ENCODE assay signal across 8 mouse cellular contexts in genomic region chr7:52005511-52006295, GRCm38 (mm10). TPM values are rescaled to one million over a fixed set of nuclear protein-coding genes. Genes with fewer than 3 reads are reported as not detected.
A peak's percentile ranks its signal among the peaks of the same experiment; 100 is the strongest.
DNase-seq lines count a peak whose midpoint lies in the region; ATAC-seq and TF ChIP-seq lines count a peak whose summit lies in the region.

TSS of gene Svip (minus strand) at chr7:52006018.

- ATAC-seq in frontal cortex, adult (ENCODE audit: low TSS enrichment) = peak; percentile 98
- peak; percentile 96 to 97 for ATAC-seq in hematopoietic stem cell, adult 5-6 weeks (replicated peaks in 1 of 2; ENCODE audit: insufficient read depth in 1 of 2, low FRiP score in 2 of 2, low TSS enrichment in 1 of 2, low read depth in 1 of 2, poor library complexity in 2 of 2, severe bottlenecking in 2 of 2)
- ATAC-seq in lung, embryonic 14.5 days (ENCODE audit: insufficient read depth) = peak; percentile 94
- ATAC-seq in neutrophil, adult 5-6 weeks (ENCODE audit: extremely low read depth, insufficient number of reproducible peaks, low FRiP score, poor library complexity, severe bottlenecking) = peak; percentile 83

- H3K27ac ChIP-seq in lung, embryonic 14.5 days (ENCODE audit: low read depth) = peak within 1 kb of the TSS; percentile 58

- H3K36me3 ChIP-seq in lung, embryonic 14.5 days (ENCODE audit: insufficient read depth) = no peaks in the 10 kb centered on the region

- DNase-seq in MEL-GATA-1-ER (ENCODE audit: extremely low read depth, low read depth) = peak; percentile 93
- peak; percentile 99 for DNase-seq in cerebellum, adult 9-11 months
- DNase-seq in layer of hippocampus, adult 8-10 months (ENCODE audit: low spot score in 2 of 2) = peak; percentile 94 to 98
- DNase-seq in lung, embryonic 14.5 days = peak; percentile 86
- peak; percentile 96 for DNase-seq in testis, postnatal 14 days (ENCODE audit: low spot score)

- WGBS in lung, embryonic 14.5 days = 2% methylated on average over 31 of the region's 47 CpGs

- no peaks in the 10 kb centered on the region for H3K4me1 ChIP-seq in lung, embryonic 14.5 days (ENCODE audit: insufficient read depth)

- peak within 1 kb of the TSS; percentile 51 for H3K4me3 ChIP-seq in lung, embryonic 14.5 days (ENCODE audit: low read depth, low read length)

- no peaks in the 10 kb centered on the region for H3K9me3 ChIP-seq in lung, embryonic 14.5 days (ENCODE audit: low read depth, low read length)

- TF ChIP-seq CTCF in lung, embryonic 14.5 days (IDR thresholded peaks at IDR 0.05; ENCODE audit: low read depth) = no peak

- peak within 1 kb of the TSS; percentile 69 for H3K4me2 ChIP-seq in lung, embryonic 14.5 days

- H3K27me3 ChIP-seq in lung, embryonic 14.5 days (ENCODE audit: insufficient read depth, low read length) = no peaks in the 10 kb centered on the region

- peak within 1 kb of the TSS; percentile 48 for H3K9ac ChIP-seq in lung, embryonic 14.5 days

RNA-seq across cellular contexts. Expression of gene Svip, which starts in this region (rescaled TPM):
- total RNA-seq in hematopoietic stem cell, adult 5-6 weeks (2017) = 16.5 and 16.8 TPM in 2 replicates
- 10 to 100 TPM; 36.3 to 41.6 (median 37.0) TPM for total RNA-seq in layer of hippocampus, adult 8-10 months (2022)
- 7.2 and 7.3 TPM in 2 replicates for polyA plus RNA-seq in lung, embryonic 14.5 days (2014; fragmentation: Nextera tagmentation; extraction: Ambion mirVana)
- total RNA-seq in neutrophil, adult 5-6 weeks (2017) = 6.3 and 8.5 TPM in 2 replicates

Comparison
In these comparisons a context has a peak if more than half of its experiments do, and no peak if none do; other contexts are left out.
1. Peak in every context shown above with its lines: DNase-seq, ATAC-seq, H3K4me3 ChIP-seq and H3K27ac ChIP-seq.